Mouse (Mus musculus) adrenal gland, postnatal 36 days (tissue): ENCODE measurements at regions not wholly inside any gene's neighbourhood (a gene's known extent, or its start where the extent isn't known, plus 50 kb on each side); places are given as distances from the start of the nearest gene placed in this dataset.
A peak's percentile ranks its signal among the peaks of the same experiment; 100 is the strongest.

ENCODE experiments used
- DNase-seq, 2 experiments: peaks; one replicate each; pipeline ENCODE4 v3.0.0; 2021; ENCODE audit warnings: mixed read lengths in 1 of 2

- DNase-seq: no peak
These were observed 252.8 kb upstream of the Nxpe4 start for GRCm38 (mm10) chr9:47909051-47909450.

GRCm38 (mm10) chr9:47910501-47910906, 251.3 kb upstream of the Nxpe4 start:
- peak; percentile 8 to 12 for DNase-seq

GRCm38 (mm10) chr9:47912823-47913222, 249.0 kb upstream of the Nxpe4 start:
- no peak for DNase-seq

- peak; percentile 7 to 28 for DNase-seq
These were observed 226.5 kb upstream of the Nxpe4 start for GRCm38 (mm10) chr9:47935299-47935698.

- DNase-seq: no peak
These were observed 225.8 kb upstream of the Nxpe4 start for GRCm38 (mm10) chr9:47935957-47936457.

GRCm38 (mm10) chr9:47938941-47939710, 222.7 kb upstream of the Nxpe4 start:
- DNase-seq: no peak

- no peak for DNase-seq
These were observed 218.9 kb upstream of the Nxpe4 start for GRCm38 (mm10) chr9:47942761-47943583.

- no peak for DNase-seq
These were observed 215.6 kb upstream of the Nxpe4 start for GRCm38 (mm10) chr9:47946226-47946625.

- no peak for DNase-seq
These were observed 203.9 kb upstream of the Nxpe4 start for GRCm38 (mm10) chr9:47957881-47958280.

- DNase-seq: no peak
These were observed 203.0 kb upstream of the Nxpe4 start for GRCm38 (mm10) chr9:47958861-47959260.

- no peak for DNase-seq
These were observed 200.6 kb upstream of the Nxpe4 start for GRCm38 (mm10) chr9:47961176-47961575.

- DNase-seq: no peak
These were observed 199.7 kb upstream of the Nxpe4 start for GRCm38 (mm10) chr9:47962161-47962560.

GRCm38 (mm10) chr9:47962589-47962988, 199.2 kb upstream of the Nxpe4 start:
- DNase-seq: no peak

- DNase-seq: no peak
These were observed 188.7 kb upstream of the Nxpe4 start for GRCm38 (mm10) chr9:47973130-47973529.

- peak; percentile 8 to 17 for DNase-seq
These were observed 176.3 kb upstream of the Nxpe4 start for GRCm38 (mm10) chr9:47985356-47986111.

GRCm38 (mm10) chr9:47987266-47987665, 174.6 kb upstream of the Nxpe4 start:
- no peak for DNase-seq

GRCm38 (mm10) chr9:47994671-47995070, 167.2 kb upstream of the Nxpe4 start:
- no peak for DNase-seq

GRCm38 (mm10) chr9:47999632-48000031, 162.2 kb upstream of the Nxpe4 start:
- DNase-seq: no peak

- DNase-seq: no peak
These were observed 132.8 kb upstream of the Nxpe4 start for GRCm38 (mm10) chr9:48029021-48029420.

- DNase-seq: no peak
These were observed 131.0 kb upstream of the Nxpe4 start for GRCm38 (mm10) chr9:48030839-48031238.

- no peak for DNase-seq
These were observed 125.9 kb upstream of the Nxpe4 start for GRCm38 (mm10) chr9:48035959-48036358.

- peak; percentile 44 to 64 for DNase-seq
These were observed 117.0 kb upstream of the Nxpe4 start for GRCm38 (mm10) chr9:48044826-48045225.
